Mouse (Mus musculus) heart, embryonic 14.5 days (tissue): ENCODE results near the gene C2cd2l. TPM values are rescaled to one million over a fixed set of nuclear protein-coding genes. Genes with fewer than 3 reads are reported as not detected.
A peak's percentile ranks its signal among the peaks of the same experiment; 100 is the strongest.
"Not testable (repeated sequence)": the region's sequence is repeated elsewhere in the genome, so short reads cannot be mapped to it uniquely, and the experiment has no call there.

Source experiments
- ATAC-seq: fragments of 200-750 bp; cut with Nextera tagmentation; 2 replicates; pipeline ENCODE4 v1.8.0; 2017; ENCODE audit warnings: low read depth, moderate TSS enrichment; ENCODE audit not compliant: insufficient number of reproducible peaks, insufficient read depth, low FRiP score
- H3K27ac ChIP-seq, 2 experiments: fragments of 200-500 bp in 1 of 2; fragments of 300-500 bp in 1 of 2; sonication (generic) in 1 of 2; replicated peaks in 1 of 2; 2 replicates each; pipeline ENCODE4 v1.5.1; 2012 to 2014; ENCODE audit warnings: low read depth in 2 of 2, low read length in 2 of 2, control low read depth in 1 of 2, mild to moderate bottlenecking in 1 of 2, mixed read lengths in 1 of 2; ENCODE audit not compliant: control insufficient read depth in 1 of 2, insufficient read depth in 1 of 2
- H3K27me3 ChIP-seq: fragments of 300-500 bp; sonication (generic); 2 replicates; pipeline ENCODE4 v1.6.1; 2014; ENCODE audit warnings: mild to moderate bottlenecking, low read length, control low read depth; ENCODE audit not compliant: control insufficient read depth, insufficient read depth
- H3K36me3 ChIP-seq: fragments of 300-500 bp; sonication (generic); 2 replicates; pipeline ENCODE4 v1.6.1; 2014; ENCODE audit warnings: mild to moderate bottlenecking, control low read depth, low read length, mixed read lengths; ENCODE audit not compliant: control insufficient read depth, insufficient read depth
- H3K4me1 ChIP-seq, 2 experiments: fragments of 200-500 bp in 1 of 2; fragments of 300-500 bp in 1 of 2; sonication (generic) in 1 of 2; 2 replicates each; pipeline ENCODE4 v1.6.1; 2012 to 2014; ENCODE audit warnings: low read length in 2 of 2, control low read depth in 1 of 2, mixed read lengths in 1 of 2; ENCODE audit not compliant: control insufficient read depth in 2 of 2, insufficient read depth in 2 of 2
- H3K4me2 ChIP-seq: fragments of 300-500 bp; sonication (generic); 2 replicates; pipeline ENCODE4 v1.6.1; 2014; ENCODE audit warnings: mild to moderate bottlenecking, low read length
- H3K4me3 ChIP-seq, 2 experiments: fragments of 200-500 bp in 1 of 2; fragments of 300-500 bp in 1 of 2; sonication (generic) in 1 of 2; 2 replicates each; pipeline ENCODE4 v1.5.1; 2012 to 2014; ENCODE audit warnings: low read length in 2 of 2, mild to moderate bottlenecking in 2 of 2, control low read depth in 1 of 2, low read depth in 1 of 2, moderate library complexity in 1 of 2; ENCODE audit not compliant: control insufficient read depth in 1 of 2, insufficient read depth in 1 of 2
- H3K9ac ChIP-seq: fragments of 300-500 bp; sonication (generic); 2 replicates; pipeline ENCODE4 v1.6.1; 2014; ENCODE audit warnings: mild to moderate bottlenecking, low read length
- H3K9me3 ChIP-seq: fragments of 300-500 bp; sonication (generic); 2 replicates; pipeline ENCODE4 v1.6.1; 2016; ENCODE audit warnings: low read length, control low read depth; ENCODE audit not compliant: control insufficient read depth
- WGBS: fragments of 180-500 bp; shearing (Covaris S2); extraction: QIAGEN DNeasy Blood & Tissue Kit; methylation state at CpG from one replicate; pipeline ENCODE4 v1.1.7; 2014; 5-methylcytosine and 5-hydroxymethylcytosine counted together
- polyA plus RNA-seq: library from polyadenylated mRNA; unstranded; fragments of >200 nt; fragmentation: Nextera tagmentation; extraction: Ambion mirVana; gene quantifications from 2 replicates; pipeline ENCODE4 v1.2.1, GENCODE M21; 2014

The C2cd2l gene
- polyA plus RNA-seq, 1 experiment from 2014 or later = 7.7 TPM

DNA sequence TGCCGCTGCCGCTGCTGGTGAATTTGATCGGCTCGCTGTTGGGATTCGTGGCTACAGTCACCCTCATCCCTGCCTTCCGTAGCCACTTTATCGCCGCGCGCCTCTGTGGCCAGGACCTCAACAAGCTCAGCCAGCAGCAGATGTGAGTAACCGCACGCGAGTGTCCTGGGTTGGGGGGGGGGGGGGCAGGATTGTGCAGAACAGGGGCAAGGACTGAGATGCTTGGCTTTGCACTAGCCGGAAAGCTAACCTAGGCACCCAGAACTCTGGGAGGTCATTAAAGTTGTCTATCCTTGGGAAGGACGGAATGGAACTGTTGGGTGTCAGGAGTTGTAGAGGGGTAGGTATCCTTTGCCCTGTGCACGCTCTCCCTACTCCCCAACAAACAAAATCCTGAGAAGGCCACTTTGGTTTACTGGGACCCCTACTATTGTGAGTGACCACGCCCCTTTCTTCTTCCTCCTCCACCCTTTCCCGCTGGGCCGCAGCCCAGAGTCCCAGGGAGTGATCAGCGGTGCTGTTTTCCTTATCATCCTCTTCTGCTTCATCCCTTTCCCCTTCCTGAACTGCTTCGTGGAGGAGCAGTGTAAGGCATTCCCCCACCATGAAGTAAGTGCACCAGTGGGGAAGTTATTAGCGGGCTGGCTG, 7.1 kb upstream of the C2cd2l start:
- ATAC-seq = peak; percentile 52; the same call in 1 of the 2 replicates
- peak overlapping the region; percentile 94 for H3K9ac ChIP-seq
- H3K4me1 ChIP-seq = peaks cover 7 to 13% of the 10 kb centered on the region in 2 experiments
- peaks cover 42% of the 10 kb centered on the region for H3K36me3 ChIP-seq
- H3K4me3 ChIP-seq = peak overlapping the region; percentile 80
- peak overlapping the region; percentile 86 for H3K4me2 ChIP-seq
- H3K27me3 ChIP-seq = no peaks in the 10 kb centered on the region
- peak overlapping the region; percentile 90 to 96 for H3K27ac ChIP-seq
- under 1% methylated on average over 22 of the region's 22 CpGs for WGBS
- H3K9me3 ChIP-seq = no peaks in the 10 kb centered on the region

GRCm38 (mm10) chr9:44326371-44327063, 6.4 kb upstream of the C2cd2l start:
- H3K9ac ChIP-seq = peak overlapping the region; percentile 94
- H3K9me3 ChIP-seq = no peaks in the 10 kb centered on the region
- peak overlapping the region; percentile 86 for H3K4me2 ChIP-seq
- H3K4me1 ChIP-seq = peaks cover 7 to 13% of the 10 kb centered on the region in 2 experiments
- ATAC-seq = peak; percentile 88
- peak overlapping the region; percentile 80 for H3K4me3 ChIP-seq
- WGBS = 0% methylated on average over 38 of the region's 38 CpGs
- H3K27ac ChIP-seq = peak overlapping the region; percentile 90 to 96
- no peaks in the 10 kb centered on the region for H3K27me3 ChIP-seq
- H3K36me3 ChIP-seq = peaks cover 35% of the 10 kb centered on the region

DNA sequence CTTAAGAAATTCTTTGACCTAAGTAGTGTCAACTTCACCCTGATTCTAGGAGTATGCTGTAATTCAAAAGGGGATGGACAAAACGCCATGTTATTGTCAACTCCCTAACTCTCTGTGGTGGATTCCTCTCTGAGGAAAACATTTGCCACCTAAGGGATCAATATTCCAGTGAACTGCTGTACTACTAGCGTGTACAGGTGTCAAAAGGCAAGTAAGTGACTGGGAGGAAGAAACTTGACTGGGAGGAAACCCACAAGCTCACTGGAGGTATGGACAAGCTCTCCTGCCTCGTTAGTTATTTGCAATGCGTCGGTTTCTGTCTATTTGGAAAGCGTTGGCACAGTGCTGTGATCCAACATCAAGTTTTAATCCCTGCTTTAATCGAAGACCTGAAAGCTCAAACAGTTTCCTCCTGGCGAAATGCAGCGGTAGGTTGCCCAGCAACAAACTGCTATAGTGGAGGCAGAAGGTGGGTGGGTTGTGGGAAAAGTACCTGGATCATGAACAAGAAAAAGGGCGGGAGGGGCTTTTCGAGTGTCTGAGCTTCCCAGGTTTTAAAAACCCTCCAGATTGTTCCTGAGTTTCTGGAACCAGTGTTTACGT, 5.8 kb upstream of the C2cd2l start, which contains the start of gene Dpagt1:
Dpagt1 (plus strand) TSS at position 252 of the 603 bp plus-strand sequence.
- 0 out of 2 replicates have a peak, but pooled peaks have one; percentile 10 for ATAC-seq
- Histone ChIP-seq H3K27me3 (no peaks in the 10 kb centered on the region), H3K36me3 (peaks cover 28% of the 10 kb centered on the region), H3K9ac (peak within 1 kb of the TSS; percentile 94), H3K4me3 (peak within 1 kb of the TSS; percentile 80), H3K27ac (peak within 1 kb of the TSS; percentile 90 to 96), H3K4me2 (peak within 1 kb of the TSS; percentile 86), H3K9me3 (no peaks in the 10 kb centered on the region), H3K4me1 (peaks cover 7 to 15% of the 10 kb centered on the region in 2 experiments)
- WGBS = 4% methylated on average over 12 of the region's 12 CpGs

DNA sequence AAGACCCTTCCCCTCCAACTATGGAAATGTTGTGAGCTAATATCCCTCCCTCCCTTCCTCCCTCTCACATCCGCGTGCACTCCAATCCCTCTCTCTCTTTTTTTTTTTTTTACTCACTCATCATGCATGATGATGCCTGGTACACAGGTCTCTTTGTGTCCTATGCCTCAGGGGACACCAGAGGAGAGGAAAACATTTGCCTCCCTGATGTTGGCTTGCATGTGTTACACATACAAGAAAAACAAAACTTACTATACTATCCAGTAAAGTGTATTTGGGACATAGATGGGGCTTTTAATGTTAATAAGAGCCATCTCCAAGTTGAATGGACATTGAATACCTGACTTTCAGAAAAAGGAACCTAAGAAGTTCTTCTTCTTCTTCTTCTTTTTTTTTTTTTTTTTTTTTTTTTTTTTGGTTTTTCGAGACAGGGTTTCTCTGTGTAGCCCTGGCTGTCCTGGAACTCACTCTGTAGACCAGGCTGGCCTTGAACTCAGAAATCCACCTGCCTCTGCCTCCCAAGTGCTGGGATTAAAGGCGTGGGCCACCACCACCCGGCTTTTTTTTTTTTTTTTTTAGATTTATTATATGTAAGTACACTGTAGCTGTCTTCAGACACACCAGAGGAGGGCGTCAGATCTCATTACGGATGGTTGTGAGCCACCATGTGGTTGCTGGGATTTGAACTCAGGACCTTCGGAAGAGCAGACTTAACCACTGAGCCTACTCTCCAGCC, 5.1 kb upstream of the C2cd2l start:
- H3K4me1 ChIP-seq = peaks cover 7 to 19% of the 10 kb centered on the region in 2 experiments
- H3K9me3 ChIP-seq, H3K27me3 ChIP-seq, ATAC-seq: not testable (repeated sequence)
- peak overlapping the region in 1 of 2 experiments; percentile 80; a peak in 1 of 4 replicates for H3K4me3 ChIP-seq
- peaks cover 22% of the 10 kb centered on the region for H3K36me3 ChIP-seq
- WGBS = 61% methylated on average over 5 of the region's 8 CpGs
- peak overlapping the region; percentile 94 for H3K9ac ChIP-seq
- peak overlapping the region in 1 of 2 experiments; percentile 96; a peak in 2 of 4 replicates for H3K27ac ChIP-seq
- peak overlapping the region; percentile 86 for H3K4me2 ChIP-seq

GRCm38 (mm10) chr9:44324147-44324546, 4.1 kb upstream of the C2cd2l start:
- ATAC-seq = no peak

DNA sequence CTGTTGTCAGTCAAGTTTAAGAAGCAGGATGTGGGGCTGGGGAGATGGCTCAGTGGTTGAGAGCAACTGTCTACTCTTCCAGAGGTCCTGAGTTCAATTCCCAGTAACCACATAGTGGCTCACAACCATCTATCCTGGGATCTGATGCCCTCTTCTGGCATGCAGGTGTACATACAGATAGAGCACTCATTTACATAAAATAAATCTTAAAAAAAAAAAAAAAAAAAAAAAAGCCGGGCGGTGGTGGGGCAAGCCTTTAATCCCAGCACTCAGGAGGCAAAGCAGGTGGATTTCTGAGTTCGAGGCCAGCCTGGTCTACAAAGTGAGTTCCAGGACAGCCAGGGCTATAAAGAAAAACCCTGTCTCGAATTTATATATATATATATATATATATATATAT, 3.6 kb upstream of the C2cd2l start:
- not testable (repeated sequence) for H3K4me2 ChIP-seq, H3K36me3 ChIP-seq, H3K4me3 ChIP-seq, H3K9me3 ChIP-seq, H3K27me3 ChIP-seq, H3K9ac ChIP-seq, H3K27ac ChIP-seq, ATAC-seq
- 61% methylated on average over 3 of the region's 4 CpGs for WGBS
- H3K4me1 ChIP-seq = peaks cover 11 to 26% of the 10 kb centered on the region in 2 experiments

More at GRCm38 (mm10) chr9:44324147-44324546, 4.1 kb upstream of the C2cd2l start:
- no peak overlapping the region for H3K4me2 ChIP-seq
- H3K4me3 ChIP-seq = no peak overlapping the region
- H3K36me3 ChIP-seq = peaks cover 11% of the 10 kb centered on the region
- no peaks in the 10 kb centered on the region for H3K9me3 ChIP-seq
- peaks cover 7 to 21% of the 10 kb centered on the region in 2 experiments for H3K4me1 ChIP-seq
- 84% methylated on average over 6 of the region's 6 CpGs for WGBS
- no peak overlapping the region for H3K27ac ChIP-seq
- no peak overlapping the region for H3K9ac ChIP-seq
- no peaks in the 10 kb centered on the region for H3K27me3 ChIP-seq

DNA sequence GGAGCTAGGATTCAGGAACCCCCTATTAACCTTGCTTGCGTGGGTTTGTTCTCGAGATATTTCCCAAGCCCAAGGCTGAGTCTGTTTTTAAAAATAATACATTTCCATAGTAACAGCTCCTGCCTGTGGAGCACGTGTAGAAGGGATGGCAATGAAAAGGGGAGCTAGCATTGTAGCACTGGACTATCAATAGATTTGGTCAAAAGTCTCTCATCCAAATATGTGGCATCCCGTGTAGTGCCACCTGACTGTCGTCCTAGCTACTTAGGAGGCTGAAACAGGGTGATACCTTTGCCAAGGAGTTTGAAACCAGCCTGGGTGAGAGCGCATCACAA, 681 bp upstream of the C2cd2l start:
- no peaks in the 10 kb centered on the region for H3K27me3 ChIP-seq
- ATAC-seq = no peak
- H3K4me3 ChIP-seq = peak overlapping the region; percentile 18 to 93; a peak in 3 of 4 replicates
- peaks cover 10% of the 10 kb centered on the region for H3K36me3 ChIP-seq
- H3K9me3 ChIP-seq = no peaks in the 10 kb centered on the region
- 16% methylated on average over 6 of the region's 6 CpGs for WGBS
- peak overlapping the region; percentile 68 to 76 for H3K27ac ChIP-seq
- H3K9ac ChIP-seq = peak overlapping the region; percentile 67
- H3K4me2 ChIP-seq = peak overlapping the region; percentile 91
- peaks cover 13 to 27% of the 10 kb centered on the region in 2 experiments for H3K4me1 ChIP-seq
